In genomic region chr6:28828593-28828992, GRCm38 (mm10) we compare ENCODE assay signal across 8 mouse cellular contexts. TPM values are rescaled to one million over a fixed set of nuclear protein-coding genes. Genes with fewer than 3 reads are reported as not detected.
A peak's percentile ranks its signal among the peaks of the same experiment; 100 is the strongest.
DNase-seq lines count a peak whose midpoint lies in the region; ATAC-seq and TF ChIP-seq lines count a peak whose summit lies in the region.

No protein-coding gene starts in this region.

- no peak for TF ChIP-seq EP300 in stomach, postnatal 0 days (optimal IDR thresholded peaks at IDR 0.05)

- intact Hi-C loops in left cerebral cortex, postnatal 36 days (cut with DNase I) = loop anchor here (5.0 kb wide), 1 partner anchor 121 kb away; no protein-coding TSS in a partner anchor

- no peak for ATAC-seq in forebrain, embryonic 16.5 days
- ATAC-seq in stomach, postnatal 0 days (ENCODE audit: low FRiP score, low TSS enrichment) = no peak
- ATAC-seq in granulocyte monocyte progenitor cell, adult 5-6 weeks (replicated peaks; ENCODE audit: poor library complexity, severe bottlenecking) = no peak

- WGBS in forebrain, embryonic 16.5 days = 4% methylated on average over 6 of the region's 6 CpGs
- 43% methylated on average over 6 of the region's 6 CpGs for WGBS in stomach, postnatal 0 days
- WGBS in thymus, adult 2 months = 89% methylated on average over 6 of the region's 6 CpGs

- H3K4me1 ChIP-seq in forebrain, embryonic 16.5 days (replicated peaks; ENCODE audit: control insufficient read depth, insufficient read depth, low read length) = peaks cover 70% of the 10 kb centered on the region
- H3K4me1 ChIP-seq in stomach, postnatal 0 days (replicated peaks; ENCODE audit: control insufficient read depth, insufficient read depth) = no peaks in the 10 kb centered on the region; the same call in 1 of the 2 replicates
- peaks cover 11% of the 10 kb centered on the region for H3K4me1 ChIP-seq in thymus, adult 2 months (replicated peaks; ENCODE audit: control insufficient read depth, insufficient read depth, low read length)

- peak overlapping the region; percentile 47 for H3K4me3 ChIP-seq in forebrain, embryonic 16.5 days (replicated peaks; ENCODE audit: low read length)
- H3K4me3 ChIP-seq in stomach, postnatal 0 days (ENCODE audit: low read depth, low read length) = no peak overlapping the region
- no peak overlapping the region for H3K4me3 ChIP-seq in thymus, adult 2 months (ENCODE audit: control insufficient read depth, insufficient read depth, low read length)

- no peaks in the 10 kb centered on the region for H3K27me3 ChIP-seq in forebrain, embryonic 16.5 days (replicated peaks; ENCODE audit: control insufficient read depth, insufficient read depth, low read length)
- no peaks in the 10 kb centered on the region for H3K27me3 ChIP-seq in stomach, postnatal 0 days (ENCODE audit: control insufficient read depth, insufficient read depth, low read length)
- H3K27me3 ChIP-seq in thymus, adult 2 months (ENCODE audit: control insufficient read depth, insufficient read depth, low read length) = peaks cover 8% of the 10 kb centered on the region

- peak; percentile 37 for DNase-seq in retina, postnatal 1 day
- DNase-seq in retina, embryonic 14.5 days (ENCODE audit: low spot score) = no peak
- peak; percentile 75 to 79 for DNase-seq in left cerebral cortex, postnatal 36 days (ENCODE audit: low spot score in 2 of 2)
- no peak for DNase-seq in stomach, postnatal 0 days (ENCODE audit: low spot score)
- no peak for DNase-seq in lung, postnatal 25 days (ENCODE audit: low spot score)
- DNase-seq in thymus, adult 2 months = no peak

- no peak for TF ChIP-seq POLR2A in thymus, adult 2 months (IDR thresholded peaks at IDR 0.05; ENCODE audit: control insufficient read depth, extremely low read depth, insufficient read depth, low read length, poor library complexity)

- H3K4me2 ChIP-seq in forebrain, embryonic 16.5 days (ENCODE audit: low read length) = peak overlapping the region; percentile 95
- no peak overlapping the region for H3K4me2 ChIP-seq in stomach, postnatal 0 days (replicated peaks; ENCODE audit: low read depth)

- H3K9ac ChIP-seq in forebrain, embryonic 16.5 days (replicated peaks; ENCODE audit: low read depth, low read length) = peak overlapping the region; percentile 55
- no peak overlapping the region for H3K9ac ChIP-seq in stomach, postnatal 0 days (ENCODE audit: low read length)

- H3K27ac ChIP-seq in forebrain, embryonic 16.5 days (ENCODE audit: low read length) = 0 out of 2 replicates have a peak overlapping the region, but pooled peaks have one; percentile 26
- H3K27ac ChIP-seq in stomach, postnatal 0 days (replicated peaks) = no peak overlapping the region
- no peak overlapping the region for H3K27ac ChIP-seq in thymus, adult 2 months (ENCODE audit: control insufficient read depth, insufficient read depth, low read length)

- peak; percentile 28 for TF ChIP-seq CTCF in stomach, postnatal 0 days (IDR thresholded peaks at IDR 0.05; ENCODE audit: low read depth)
- no peak for TF ChIP-seq CTCF in thymus, adult 2 months (IDR thresholded peaks at IDR 0.05; ENCODE audit: borderline replicate concordance, control insufficient read depth, extremely low read depth, insufficient read depth, low read length, poor library complexity)

- H3K36me3 ChIP-seq in forebrain, embryonic 16.5 days (ENCODE audit: control insufficient read depth, insufficient read depth) = peaks cover 2% of the 10 kb centered on the region
- no peaks in the 10 kb centered on the region for H3K36me3 ChIP-seq in stomach, postnatal 0 days (ENCODE audit: control insufficient read depth, insufficient read depth, low read length)
- no peaks in the 10 kb centered on the region for H3K36me3 ChIP-seq in thymus, adult 2 months (ENCODE audit: control insufficient read depth, insufficient read depth, low read length)

- no peaks in the 10 kb centered on the region for H3K9me3 ChIP-seq in forebrain, embryonic 16.5 days (ENCODE audit: control insufficient read depth, low read length)
- H3K9me3 ChIP-seq in stomach, postnatal 0 days (ENCODE audit: control insufficient read depth, low read length) = no peaks in the 10 kb centered on the region

RNA-seq across cellular contexts. Expression of gene Lrrc4, which starts 3.0 kb away (rescaled TPM):
- 7.4 and 8.4 TPM in 2 replicates for polyA plus RNA-seq in forebrain, embryonic 16.5 days (2015; fragmentation: Nextera tagmentation; extraction: Ambion mirVana)
- total RNA-seq in left cerebral cortex, postnatal 36 days (2021) = 100 to 1,000 TPM in 1 of 2 experiments, 10 to 100 TPM in 1; 95.8 to 105 TPM
- 0.51 and 0.62 TPM in 2 replicates for polyA plus RNA-seq in stomach, postnatal 0 days (2015; fragmentation: Nextera tagmentation; extraction: Ambion mirVana)
- total RNA-seq in granulocyte monocyte progenitor cell, adult 5-6 weeks (2014; fragmentation: Nextera tagmentation) = not detected in 2 replicates
- total RNA-seq in granulocyte monocyte progenitor cell, adult 5-6 weeks (2017) = 0.22 TPM in 1 of 2 replicates, not detected in the other
- polyA plus RNA-seq in thymus, adult 2 months (2012; rRNA removed) = 0.48 and 0.67 TPM in 2 replicates

Comparison
In these comparisons a context has a peak if more than half of its experiments do, and no peak if none do; other contexts are left out.
1. DNase-seq: peak in retina, postnatal 1 day (single experiment) and left cerebral cortex, postnatal 36 days (2 of 2); none in retina, embryonic 14.5 days (single experiment), stomach, postnatal 0 days (single experiment), lung, postnatal 25 days (single experiment) and thymus, adult 2 months (single experiment).